Mouse (Mus musculus) right cerebral cortex, postnatal 4 days (tissue): ENCODE data around the gene Gm49661.

Experiments used
- DNase-seq: peaks from one replicate; pipeline ENCODE4 v3.0.0-alpha.2; 2022

The Gm49661 gene

DNA sequence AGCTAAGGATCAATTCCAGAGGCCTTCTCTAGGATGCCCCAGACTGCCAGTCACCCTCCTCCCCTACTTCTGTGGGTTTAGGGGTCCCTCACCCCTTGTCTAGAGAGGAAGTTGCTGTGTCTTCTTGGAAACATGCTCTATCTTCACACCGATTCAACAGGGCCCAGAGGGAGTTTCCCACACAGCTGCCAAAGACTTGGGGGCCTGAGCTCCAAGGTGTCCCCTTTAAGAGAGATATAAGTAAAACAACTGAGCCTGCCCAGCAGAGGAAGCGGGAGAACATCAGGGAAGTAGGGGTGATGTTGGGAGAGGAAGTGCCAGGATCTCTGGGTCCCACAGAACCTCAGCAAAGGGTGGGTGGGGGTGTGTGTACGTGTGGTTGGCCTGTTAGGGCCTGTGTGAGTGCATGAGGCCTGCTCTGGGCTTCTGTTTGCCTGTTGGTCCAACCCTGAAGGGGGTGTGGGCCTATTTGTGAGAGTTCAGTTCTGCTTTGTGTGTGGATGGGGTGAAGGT, 13.3 kb upstream of the Gm49661 start:
- no peak for DNase-seq

DNA sequence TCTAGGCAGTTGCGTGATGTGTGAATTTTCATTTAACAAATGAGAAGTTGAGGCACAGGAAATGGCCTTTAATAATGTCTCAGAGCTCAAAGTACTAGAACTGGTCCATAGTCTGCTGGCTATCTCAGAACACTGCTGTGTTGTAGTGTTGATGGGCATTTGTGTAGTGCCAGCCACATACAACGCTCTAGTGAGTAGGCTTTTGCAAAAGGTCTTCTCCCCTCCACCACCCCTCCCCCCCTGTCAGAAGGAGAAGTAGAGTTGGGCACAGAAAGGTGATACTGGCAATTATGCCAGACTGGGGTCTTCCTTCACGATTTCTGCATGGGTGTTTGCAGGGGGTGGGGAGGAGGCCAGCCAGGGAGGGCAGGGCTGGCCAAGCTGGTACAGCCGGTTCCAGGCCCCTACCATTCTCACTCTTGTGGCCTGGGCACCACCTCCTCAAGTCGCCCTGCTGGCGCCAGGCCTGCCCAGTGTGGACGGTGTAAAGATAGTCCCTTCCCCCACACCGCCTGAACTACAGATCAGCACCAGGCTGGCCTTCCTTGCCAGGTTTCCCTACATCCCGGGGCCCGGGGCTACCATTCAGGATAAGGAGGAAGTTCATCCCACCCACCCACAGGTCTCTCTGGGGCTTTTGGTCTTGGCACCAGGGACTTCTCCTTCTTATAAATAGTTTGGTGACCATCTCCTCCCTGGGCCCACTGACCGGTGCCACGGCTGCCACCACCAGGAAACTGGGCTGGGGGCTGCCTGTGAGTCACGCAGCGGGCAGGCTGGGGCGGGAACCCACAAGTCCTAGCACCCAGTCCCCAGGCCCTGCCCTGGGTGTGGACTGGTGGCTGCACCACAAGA, 12.6 kb upstream of the Gm49661 start:
- DNase-seq = no peak

DNA sequence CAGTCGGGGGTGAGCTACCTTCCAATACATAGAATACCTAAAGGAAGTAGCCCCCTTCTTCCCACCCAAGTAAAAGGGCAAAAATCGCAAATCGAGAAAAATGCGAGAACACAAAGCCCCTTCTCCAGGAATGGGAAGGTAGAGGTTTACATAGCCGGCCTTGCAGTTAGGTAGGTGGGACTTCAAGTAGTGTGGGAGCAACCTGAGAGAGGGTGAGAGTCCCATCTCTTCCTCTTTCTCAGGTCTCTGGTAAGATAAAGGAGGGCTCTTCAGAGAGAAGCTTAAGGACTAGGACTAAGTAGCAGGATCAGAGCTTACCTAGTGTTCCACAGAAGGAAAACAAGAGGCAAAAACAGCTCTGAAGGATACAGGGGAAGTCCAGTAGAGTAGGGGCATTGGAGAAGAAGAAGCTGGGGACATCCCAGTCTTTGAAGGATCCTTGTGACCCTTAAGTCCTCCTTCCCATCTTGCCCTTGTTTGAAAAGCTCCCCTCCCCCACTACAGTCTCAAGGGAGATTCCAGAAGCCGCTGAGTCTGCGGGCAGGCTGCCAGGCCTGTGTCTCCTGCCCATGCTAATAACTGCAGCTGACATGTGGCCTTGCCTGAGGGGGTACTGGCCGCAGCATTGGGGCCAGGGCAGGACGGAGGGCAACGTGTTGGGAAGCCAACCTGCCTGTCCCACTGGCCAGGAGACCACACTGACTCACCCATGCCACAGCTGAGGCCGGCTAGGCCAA, 11.6 kb upstream of the Gm49661 start:
- no peak for DNase-seq

DNA sequence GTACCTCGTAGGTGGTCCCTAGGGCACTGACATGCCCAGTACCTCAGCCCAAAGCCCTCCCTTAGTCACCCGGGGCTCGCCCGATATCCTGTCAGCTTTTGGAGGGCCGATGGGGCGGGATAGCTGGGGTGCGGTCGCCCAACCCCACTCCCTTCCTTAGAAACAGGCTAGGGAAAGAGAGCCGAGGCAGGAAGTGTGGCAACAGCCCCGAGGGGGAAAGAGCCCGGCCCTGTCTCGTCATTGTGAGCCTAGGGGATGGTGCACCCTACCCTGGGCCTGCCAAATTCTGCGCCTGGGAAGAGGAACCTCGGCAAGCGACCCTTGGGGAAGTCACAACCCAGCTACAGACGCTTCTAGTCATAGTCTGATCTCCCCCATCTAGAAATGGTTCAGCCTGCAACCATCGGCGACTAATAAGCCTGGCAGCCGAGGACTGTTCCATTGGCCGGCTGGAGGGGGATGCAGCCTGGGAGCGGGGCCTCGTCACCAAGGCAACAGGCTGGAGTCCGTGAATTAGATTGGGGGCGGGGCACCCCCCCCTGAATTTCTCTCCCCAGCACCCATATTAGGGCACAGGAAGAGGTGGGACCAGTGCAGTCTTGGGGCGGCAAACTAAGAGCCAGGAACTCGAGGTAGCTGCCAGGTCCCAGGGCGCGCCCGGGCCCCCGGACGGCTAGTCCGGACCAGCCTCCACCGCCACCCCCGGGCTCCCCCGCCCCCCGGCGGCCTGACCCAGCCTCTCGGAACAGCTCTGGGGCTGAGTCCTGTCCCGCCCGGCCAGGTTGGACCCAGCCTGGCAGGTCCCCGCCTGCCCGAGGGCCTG, 10.6 kb upstream of the Gm49661 start:
- DNase-seq = peak; percentile 86

DNA sequence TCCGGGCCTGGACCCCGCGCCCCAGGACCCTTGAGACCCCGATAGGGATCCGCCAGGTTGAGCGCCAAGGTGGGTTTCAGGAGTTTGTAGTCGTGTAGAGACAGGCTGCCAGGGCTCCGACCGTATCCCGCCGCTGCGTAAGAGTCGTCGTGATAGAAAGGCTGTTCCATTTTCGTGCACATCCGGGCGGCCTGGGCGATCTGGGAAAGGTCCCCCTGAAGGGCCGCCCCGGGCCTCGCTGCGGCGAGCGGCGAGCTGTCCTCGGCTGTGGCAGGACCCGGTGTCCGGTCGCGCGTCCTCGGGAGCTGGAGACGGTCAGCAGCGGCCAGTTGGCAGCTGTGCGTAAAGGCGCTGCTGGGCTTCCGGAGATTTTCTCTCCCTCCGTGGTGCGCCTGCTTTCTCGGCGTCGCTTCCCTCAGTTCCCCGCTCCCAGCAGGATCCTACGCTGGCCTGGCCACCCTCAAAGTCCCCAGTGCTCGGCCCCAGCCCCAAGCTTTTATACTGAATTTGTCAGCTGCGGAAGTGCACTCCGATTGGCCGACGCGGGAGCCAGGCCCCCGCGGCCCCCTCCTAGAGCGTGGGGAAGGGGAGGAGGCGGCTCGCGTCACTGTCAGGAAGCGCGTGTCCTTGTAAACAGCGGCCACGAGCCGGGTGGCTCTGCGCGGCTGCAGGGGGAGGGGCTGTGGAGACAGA, 9.2 kb upstream of the Gm49661 start, which contains the start of gene Junb:
Gene Junb, minus strand, starts transcription at position 471 of the 693 bp plus-strand sequence.
- DNase-seq = peak; percentile 82

DNA sequence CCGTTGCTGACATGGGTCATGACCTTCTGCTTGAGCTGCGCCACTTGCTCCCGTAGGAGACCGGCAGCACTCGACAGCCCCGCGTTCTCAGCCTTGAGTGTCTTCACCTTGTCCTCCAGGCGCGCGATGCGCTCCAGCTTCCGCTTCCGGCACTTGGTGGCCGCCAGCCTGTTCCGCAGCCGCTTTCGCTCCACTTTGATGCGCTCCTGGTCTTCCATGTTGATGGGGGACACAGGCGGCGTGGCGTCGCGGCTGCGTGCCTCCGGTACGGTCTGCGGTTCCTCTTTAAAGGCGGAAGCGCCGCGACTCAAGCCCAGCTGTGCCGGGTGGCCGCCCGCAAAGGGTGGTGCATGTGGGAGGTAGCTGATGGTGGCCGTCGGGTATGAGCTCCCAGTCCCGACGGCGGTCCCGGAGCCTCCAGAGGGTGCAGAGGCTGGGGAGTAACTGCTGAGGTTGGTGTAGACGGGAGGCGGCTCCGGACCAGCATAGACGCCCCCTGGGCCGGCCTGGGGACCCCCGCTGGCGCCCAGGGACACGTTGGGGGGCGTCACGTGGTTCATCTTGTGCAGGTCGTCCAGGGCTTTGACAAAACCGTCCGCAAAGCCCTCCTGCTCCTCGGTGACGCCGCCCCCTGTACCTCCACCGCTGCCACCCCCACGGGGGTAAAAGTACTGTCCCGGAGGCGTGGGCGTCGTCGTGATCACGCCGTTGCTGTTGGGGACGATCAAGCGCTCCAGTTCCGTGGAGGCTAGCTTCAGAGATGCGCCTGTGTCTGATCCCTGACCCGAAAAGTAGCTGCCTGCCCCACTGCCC, 8.4 kb upstream of the Gm49661 start:
- no peak for DNase-seq

DNA sequence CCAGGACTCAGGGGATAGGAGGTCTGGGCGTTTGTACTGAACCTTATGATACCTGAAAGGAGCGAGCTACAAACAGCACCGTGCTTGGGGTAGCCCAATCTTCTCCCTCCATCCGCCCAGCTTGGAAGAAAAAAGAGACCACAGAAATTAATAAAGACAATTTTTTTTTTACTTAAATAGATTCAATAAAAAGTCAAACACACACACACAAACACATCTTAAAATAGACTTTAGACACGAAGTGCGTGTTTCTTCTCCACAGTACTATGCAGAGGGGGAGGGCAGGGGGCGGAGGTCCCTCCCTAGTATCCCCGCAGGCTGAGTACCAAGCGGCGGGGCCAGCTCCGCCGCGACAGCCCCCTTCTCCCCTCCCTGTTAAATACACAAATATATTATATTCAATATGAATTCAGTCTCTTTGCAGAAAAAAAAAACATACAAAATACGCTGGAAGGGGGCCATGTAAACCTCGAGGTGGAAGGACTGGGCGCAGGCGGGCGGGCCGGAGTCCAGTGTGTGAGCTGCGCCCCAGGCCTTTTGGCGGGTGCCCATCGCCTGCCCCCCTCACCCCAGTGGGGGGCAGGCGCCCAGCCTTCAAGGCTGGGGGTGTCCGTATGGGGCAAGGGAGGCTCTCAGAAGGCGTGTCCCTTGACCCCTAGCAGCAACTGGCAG, 7.7 kb upstream of the Gm49661 start:
- DNase-seq = no peak

DNA sequence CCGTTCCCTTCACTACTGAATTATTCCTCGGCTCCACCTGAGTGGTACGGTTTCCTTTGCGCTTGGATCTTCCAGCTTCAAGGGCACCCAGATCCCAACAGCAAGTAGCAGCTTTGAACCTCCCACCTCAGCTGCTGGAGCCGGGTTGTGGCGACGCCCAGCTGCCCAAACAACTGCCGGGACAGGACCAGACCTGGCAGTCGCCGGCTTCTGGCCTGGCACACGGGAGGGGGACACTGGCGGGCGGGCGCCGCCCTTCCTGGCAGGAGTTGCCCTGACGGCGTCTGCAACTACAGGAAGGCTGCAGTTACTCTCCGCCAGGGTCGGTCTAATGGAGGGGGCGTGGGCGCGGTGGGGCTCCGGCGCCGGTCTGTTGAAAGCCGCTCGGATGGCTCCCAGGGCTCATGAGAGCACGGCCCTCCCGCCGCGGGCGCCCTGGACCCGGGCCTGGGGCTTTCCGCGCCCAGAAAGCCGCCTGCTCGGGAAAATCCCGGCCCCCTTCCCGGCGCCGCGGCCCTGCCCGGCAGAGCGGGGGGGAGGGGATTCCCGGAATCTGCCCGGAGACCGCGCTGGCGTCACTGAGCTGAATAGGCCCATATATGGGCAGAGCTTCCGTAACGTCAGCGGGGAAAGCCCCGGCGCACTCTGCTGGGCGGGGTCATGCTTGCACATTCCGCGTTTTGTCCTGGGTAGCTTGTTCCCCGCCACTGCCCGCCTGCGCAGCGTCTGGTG, 7.0 kb upstream of the Gm49661 start:
- DNase-seq = peak; percentile 90

DNA sequence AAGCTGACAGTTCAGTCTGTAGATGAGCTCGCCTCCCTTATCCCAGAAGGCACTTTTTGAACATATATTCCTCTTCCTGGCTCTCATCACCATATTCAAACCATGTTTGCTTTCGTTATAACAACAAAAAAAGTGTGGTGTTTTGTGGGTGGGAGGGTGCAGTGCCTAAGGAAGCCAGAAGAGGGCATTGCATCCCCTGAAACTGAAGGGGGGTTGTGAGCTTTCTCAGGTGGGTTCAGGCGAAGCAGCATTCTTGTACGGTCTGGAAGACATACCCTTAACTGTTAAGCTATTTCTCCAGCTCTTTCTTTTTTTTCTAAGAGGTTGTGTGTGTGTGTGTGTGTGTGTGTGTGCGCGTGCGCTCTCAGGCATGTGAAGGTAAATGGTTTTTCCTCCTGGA, 6.2 kb upstream of the Gm49661 start:
- DNase-seq = peak; percentile 66

DNA sequence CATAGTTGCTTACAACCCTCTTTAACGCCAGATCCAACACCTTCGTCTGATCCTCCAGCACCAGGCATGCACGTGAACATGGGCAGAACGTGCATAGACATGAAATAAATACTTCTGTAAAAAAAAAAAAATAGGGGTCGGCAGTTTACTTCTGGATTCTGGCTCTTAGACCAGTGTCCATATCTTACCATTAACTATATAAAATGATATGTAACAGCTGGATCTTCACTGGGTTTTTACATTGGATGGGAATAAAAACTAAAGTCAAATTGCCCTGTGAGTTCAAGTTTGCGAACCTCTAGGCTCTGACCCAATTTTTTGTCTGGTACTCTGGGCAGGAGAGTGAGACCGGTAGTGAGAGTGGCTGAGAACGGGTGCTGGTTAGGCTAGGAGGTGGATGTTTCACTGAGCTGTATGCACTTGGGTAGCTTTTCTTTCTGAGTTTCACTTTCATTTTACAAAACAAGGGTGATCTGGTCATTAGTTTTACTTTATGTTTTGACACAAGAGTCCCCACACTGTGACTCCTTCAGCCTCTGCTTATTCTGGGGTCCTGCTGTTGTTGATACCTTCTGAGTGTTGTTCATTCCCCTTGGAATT, 5.4 kb upstream of the Gm49661 start:
- no peak for DNase-seq

DNA sequence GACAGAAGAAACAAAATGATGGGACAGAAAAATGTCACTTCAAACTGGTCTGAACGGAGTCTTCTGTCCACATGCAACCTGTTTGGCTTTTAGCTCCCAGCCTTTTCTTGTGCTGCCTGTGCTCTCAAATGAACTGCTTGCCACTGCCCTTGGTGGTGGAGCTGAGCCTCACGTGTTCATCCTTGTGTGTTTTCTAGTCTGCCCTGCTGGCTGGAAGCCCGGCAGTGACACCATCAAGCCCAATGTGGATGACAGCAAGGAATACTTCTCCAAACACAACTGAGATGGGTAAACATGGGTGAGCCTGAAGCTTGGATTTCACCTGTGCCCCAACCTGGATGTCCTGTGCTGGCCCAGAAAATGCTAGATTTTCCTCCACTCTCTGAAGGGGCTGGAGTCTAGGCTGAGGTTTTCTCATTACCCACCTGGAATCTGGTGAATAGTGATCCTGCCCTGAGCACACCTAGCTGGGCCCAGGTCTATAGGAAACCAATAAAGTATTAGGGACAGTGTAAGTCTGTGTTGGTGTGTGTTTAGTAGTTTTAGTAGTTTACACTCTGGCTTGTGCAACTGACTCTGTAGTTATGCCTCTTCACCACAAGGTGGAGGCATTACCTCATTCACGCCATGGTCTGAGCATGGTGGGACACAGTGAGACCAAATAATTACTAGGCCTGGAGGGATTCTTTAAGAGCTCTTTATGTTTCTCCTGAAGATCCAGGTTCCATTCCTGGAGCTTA, 4.7 kb upstream of the Gm49661 start:
- no peak for DNase-seq

DNA sequence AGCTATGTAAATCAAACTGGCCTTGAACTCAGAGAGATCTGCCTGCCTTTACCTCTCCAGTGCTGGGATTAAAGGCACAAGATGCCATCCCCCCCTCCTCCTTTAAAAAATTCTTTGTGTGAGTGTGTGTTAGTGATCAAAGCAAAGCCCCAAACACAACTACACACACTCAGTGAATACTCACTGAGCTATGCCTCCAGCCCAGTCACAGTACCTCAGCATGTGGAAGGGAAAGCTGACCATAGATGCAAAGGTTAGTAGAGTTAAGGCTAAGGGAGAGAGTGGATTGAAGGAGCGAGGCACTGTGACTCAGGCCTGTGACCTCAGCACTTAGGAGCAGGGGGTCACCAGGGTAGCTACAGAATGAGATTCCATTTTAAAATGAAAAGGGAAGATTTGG, 3.8 kb upstream of the Gm49661 start:
- no peak for DNase-seq

DNA sequence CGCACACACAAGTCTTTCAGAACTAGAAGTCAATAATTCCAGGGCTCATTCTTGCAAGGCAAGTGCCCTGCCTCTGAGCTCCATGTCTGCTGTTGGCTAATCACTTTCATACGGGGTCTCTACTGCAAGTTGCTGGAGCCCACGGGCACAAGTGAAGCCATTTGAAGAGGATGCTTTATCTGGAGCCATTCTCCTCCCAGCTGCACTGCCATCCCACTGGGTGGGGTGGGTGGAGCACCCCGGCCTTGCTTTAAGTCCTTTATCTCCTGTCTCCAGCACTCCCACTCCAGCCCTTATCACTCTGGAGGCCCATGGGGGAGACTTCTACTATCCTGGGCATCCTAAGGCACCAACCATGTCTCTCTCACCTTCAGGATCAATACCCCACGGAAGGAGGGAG, 1.7 kb upstream of the Gm49661 start:
- no peak for DNase-seq

DNA sequence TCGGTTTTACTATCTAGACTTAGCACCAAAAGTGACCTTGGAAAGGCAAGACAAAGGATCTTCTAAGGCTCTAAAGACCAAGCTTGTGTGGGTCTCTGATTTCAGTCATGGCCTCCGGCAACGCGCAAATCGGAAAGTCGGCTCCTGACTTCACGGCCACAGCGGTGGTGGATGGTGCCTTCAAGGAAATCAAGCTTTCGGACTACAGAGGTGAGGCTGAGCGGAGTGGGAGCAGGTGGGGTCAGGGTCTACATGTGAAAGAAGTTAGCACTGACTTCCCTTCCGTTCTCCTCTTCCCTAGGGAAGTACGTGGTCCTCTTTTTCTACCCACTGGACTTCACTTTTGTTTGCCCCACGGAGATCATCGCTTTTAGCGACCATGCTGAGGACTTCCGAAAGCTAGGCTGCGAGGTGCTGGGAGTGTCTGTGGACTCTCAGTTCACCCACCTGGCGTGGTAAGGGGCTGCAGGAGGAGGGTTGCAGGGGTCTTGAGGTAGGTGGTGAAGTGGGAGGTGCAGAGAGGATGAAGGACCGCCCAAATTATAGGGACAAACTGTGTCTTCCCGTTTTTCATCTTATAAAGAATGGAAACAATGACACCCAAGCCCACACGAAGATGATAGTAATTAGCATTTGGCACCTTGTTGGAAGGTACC, 1.0 kb upstream of the Gm49661 start:
- DNase-seq = no peak

DNA sequence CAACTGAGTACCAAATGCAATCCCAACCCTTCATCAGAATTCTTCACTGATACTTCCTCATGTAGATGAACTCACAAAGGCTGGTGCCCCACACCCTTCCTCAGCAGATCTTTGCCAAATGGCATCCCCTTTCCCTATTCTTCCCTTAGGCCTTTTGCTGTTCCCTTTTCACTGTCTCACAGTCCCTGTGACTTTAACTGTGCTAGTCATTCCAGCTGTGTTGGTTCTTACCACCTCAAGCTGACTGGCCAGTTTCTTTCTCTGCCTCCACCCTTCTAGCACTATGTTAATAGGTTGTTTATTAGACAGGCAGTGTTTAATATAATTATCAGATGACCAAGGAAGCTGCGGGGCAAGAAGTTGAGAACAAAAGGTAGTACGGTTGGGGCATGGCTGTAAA, 583 bp downstream of the Gm49661 start:
- no peak for DNase-seq

DNA sequence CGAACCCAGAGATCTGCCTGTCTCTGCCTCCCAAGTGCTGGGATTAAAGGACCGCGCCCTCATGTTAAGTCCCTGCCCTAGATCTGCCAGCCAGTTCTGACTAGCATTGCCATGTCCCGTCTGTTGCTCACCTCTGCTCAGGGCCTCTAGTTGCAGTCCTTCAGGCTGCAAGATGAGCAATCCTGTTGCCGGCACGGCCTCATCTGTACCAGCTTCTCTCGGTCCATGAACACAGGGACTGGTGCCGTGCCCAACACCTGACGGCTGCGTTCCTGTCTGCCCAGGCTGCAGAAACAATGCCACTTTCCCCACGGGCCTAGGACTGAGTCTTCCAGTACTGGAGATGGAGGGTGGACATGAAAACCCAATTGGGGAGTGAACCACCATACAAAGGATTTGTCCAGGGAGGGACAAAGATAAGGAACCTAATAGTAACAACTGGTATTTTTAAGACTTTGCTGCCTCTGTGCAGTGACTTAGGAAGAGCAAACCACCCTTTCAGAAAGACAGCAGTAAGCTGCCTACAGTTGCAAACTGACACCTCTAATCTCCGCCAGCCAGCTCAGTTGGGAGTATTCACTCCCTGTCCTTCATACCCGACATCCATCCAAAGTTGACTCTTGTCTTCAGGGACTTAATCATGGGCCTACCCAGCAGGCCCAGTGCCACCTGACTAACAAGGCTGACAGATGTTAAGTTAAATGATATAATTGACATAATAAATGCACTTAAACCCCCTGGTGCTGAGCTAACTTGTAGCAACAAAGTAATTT, 1.5 kb downstream of the Gm49661 start:
- DNase-seq = no peak

DNA sequence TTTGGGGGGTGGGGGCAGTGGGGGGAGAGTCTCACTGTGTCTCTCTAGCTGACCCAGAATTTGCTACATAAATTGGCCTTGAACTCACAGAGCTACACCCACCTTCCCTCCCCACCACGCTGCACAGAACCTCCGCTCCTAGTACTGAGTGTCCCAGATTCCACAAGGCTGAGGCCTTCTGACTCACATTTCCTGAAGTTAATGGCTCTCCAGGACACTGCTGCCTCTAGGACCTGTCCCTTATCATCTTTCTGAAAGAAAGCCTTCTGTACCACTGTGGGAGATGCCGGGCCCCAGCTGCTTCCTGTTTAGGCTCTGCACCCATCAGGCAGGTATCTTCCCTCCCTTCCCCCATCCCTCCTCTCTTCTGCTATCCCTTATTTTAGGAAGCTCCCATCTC, 2.6 kb downstream of the Gm49661 start:
- no peak for DNase-seq
